Mouse (Mus musculus) left cerebral cortex, adult 18-20 months (tissue): Measurements from ENCODE around the gene Lcorl. TPM values are rescaled to one million over a fixed set of nuclear protein-coding genes. Genes with fewer than 3 reads are reported as not detected.

ENCODE experiments used
- DNase-seq, 2 experiments: peaks; one replicate each; pipeline ENCODE4 v3.0.0; 2021 to 2022; ENCODE audit warnings: low spot score in 2 of 2, mixed read lengths in 1 of 2
- long read RNA-seq, 2 experiments: library from polyadenylated mRNA; stranded (forward); transcript quantifications; one replicate each; pipeline ENCODE4 v2.0.0; 2021
- total RNA-seq, 2 experiments: library from RNA; stranded (reverse); gene quantifications; 2 replicates each; pipeline ENCODE4 v1.2.3; 2021

The Lcorl gene
- total RNA-seq: 10 to 100 TPM; 25.5 to 27.2 TPM
- long read RNA-seq, experiment 1, full-length matches to known transcripts: 8 of 12 reads
- long read RNA-seq, experiment 1, partial matches to known transcripts: 1 of 12 reads
- long read RNA-seq, experiment 1, other reads (novel, unspliced or antisense): 3 of 12 reads
- long read RNA-seq, experiment 2, full-length matches to known transcripts: 3 of 3 reads
- long read RNA-seq, experiment 2, partial matches to known transcripts: 0 of 3 reads
- long read RNA-seq, experiment 2, other reads (novel, unspliced or antisense): 0 of 3 reads

GRCm38 (mm10) chr5:45857254-45858011 lies at the start of gene Lcorl:
Lcorl (minus strand) TSS chr5:45857615.
- DNase-seq: peak; percentile 90 to 95

DNA sequence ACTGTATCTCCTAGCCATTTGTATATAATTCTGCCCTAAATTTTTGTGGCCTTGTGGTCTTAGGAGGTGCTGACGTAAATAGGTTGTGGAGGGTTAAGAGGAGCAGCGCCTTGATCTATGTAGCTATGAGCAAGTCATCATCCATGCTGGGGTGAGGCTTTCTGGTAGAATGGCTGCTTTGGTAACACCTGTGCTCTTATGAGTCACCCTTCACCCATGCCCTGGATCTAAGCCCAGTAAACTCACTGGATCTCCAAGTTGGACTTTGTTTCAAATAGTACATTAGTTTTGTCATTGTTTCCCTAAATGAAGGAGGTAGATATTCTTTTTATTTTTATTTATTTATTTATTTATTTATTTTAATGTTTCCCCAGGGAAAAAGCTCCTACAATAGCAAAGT lies 47.3 kb upstream of the Lcorl start:
- no peak for DNase-seq

DNA sequence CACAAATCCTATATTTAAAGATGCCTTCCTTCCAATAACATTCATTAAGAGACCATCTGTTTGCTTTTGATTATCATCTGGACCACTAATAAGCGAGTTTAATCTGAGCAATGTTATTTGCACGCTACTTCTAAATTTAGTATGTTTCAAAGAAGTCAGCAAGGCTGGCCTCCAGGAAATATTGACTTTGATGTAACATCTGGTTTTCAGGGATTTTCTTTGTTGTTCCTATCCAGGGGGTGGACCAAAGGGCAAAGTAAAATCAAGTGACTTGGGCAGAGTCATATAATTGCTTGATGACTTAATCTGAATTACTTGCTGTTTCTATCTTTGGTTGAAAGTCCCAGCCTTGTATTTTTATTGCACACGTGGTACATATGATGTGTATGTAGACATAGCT lies 45.8 kb upstream of the Lcorl start:
- no peak for DNase-seq

DNA sequence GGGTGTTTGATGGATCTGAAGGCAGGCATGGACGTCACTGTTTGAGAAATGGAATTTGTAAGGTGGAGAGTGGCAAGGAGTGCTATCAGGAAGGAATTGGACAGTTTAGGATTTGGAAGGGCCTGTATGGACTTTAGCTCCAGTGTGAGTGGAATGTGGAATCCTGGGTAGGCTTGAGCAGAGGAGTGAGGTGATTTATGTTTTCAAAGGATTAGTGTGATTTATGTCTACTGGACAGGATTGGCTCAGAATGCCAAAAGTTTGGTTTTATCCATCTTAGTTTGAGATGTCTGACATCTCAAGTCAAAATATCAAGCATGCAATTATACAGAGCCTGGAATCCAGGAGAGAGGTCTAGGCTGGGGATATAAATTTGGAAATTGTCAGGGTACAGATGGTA lies 37.9 kb upstream of the Lcorl start:
- DNase-seq: no peak

DNA sequence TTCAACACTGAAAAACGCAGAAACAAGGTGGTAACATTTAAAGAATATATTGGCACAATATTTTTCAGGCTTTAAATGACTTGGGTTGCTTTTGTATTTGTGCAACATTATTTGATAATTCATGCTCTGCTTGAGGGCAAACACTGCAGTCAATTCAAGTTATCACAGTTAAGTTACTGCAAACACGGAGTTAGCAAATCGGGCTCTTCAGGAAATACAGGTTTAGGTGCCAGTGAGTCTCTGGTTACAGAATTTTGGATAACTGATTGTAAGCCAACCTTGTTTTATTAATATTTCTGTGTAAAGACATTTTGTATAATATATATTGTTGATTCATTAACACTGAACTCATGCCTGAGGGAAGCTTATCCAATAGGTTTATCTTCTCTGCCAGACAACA lies 36.3 kb upstream of the Lcorl start:
- no peak for DNase-seq

DNA sequence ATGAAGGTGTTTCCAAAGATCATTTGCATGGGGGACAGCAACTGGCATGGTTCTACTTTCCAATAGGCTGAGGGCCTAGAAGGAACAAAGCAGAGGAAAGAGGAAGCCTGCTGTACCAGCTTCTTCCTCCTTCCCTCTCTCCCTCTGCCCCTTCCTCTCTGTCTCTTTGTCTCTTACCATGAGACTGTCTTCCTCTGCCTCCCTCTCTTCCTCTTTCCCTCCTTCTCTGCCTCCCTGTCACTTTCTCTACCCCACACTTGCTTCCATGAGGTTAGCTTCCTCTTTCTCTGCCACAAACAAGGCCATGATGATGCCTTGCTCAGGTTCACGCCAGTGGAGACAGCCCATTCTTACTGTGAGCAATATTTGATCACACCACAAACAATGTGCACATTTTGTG lies 18.9 kb upstream of the Lcorl start:
- DNase-seq: no peak

- DNase-seq: no peak
Measured at GRCm38 (mm10) chr5:45875472-45875871, 18.1 kb upstream of the Lcorl start.

DNA sequence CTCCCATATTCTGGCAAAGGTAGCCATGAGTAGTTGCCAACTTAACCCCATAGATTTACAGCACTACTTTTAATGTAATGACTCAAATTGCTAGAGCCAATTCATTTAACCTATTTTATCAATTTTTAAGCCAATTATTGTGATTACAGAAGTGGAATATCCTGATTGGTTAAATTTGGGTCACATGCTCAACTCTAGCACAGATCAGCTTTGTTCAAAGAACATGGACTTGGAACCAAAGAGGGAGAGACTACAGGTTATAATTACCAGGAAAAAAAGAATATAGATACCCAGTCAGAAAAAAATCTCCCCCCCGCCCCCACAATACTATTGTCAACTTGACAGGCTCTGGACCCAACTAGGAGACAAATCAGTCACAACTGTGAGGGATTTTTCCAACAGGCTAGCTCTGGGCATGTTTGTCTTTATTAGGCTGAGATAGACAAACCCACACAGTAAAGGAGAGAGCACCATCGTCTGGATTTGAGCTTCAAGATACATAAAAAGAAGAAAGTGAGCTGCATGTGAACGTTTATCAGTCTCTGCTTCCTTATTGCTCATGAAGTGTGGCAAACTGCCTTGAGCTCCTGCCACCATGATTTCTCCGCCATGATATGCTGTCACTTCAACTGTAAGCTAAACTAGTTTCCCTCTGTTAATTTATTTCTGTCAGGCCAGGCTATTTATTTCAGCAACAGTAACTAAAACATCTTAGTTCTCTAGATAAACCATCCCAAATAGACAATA lies 17.0 kb upstream of the Lcorl start:
- no peak for DNase-seq

- DNase-seq: no peak
Measured at GRCm38 (mm10) chr5:45858368-45858767, 953 bp upstream of the Lcorl start.

DNA sequence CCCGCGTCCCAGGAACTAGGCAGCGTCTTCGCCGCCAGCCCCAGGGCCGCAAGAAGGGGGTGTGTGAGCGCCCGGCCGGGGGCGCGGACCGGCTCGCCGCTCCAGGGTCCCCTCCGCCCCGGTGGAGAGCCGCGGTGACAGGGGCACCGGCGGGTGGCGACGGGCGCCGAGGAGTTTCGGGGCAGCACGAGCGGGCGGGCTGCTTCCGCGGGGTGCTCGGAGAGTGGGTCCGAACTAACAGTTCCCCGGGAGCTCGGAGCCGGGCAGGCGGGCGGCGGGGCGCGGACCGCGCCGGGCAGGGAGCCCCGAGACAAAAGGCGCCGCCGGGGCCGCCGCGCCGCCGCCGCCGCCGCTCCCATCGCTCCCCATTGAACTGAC lies 550 bp downstream of the Lcorl start:
- no peak for DNase-seq

DNA sequence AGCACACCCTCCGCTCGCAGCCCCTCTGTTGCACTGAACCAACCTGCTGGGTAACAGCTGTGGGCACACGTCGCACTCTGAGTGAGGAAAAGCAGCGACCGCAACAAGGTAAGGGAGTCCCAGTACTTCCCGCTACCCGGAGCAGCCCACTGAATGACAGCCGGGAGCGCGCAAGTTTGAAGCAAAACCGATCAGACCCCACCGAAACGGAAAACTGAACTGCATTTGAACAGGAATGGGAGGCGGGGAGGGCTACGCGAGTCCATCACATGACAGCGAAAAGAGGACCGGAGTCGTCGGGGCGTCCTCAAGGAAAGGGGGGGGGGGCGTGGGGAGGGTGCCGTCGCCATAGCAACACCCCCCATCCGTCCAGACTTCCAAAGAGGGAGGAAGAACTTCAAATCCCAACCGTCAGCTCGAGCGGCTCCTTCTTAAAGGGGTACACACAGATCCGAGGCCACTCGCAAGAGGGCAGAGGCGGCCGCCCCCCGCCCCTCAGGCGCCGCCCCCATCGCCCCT lies 1.1 kb downstream of the Lcorl start:
- DNase-seq: peak; percentile 34 to 60

DNA sequence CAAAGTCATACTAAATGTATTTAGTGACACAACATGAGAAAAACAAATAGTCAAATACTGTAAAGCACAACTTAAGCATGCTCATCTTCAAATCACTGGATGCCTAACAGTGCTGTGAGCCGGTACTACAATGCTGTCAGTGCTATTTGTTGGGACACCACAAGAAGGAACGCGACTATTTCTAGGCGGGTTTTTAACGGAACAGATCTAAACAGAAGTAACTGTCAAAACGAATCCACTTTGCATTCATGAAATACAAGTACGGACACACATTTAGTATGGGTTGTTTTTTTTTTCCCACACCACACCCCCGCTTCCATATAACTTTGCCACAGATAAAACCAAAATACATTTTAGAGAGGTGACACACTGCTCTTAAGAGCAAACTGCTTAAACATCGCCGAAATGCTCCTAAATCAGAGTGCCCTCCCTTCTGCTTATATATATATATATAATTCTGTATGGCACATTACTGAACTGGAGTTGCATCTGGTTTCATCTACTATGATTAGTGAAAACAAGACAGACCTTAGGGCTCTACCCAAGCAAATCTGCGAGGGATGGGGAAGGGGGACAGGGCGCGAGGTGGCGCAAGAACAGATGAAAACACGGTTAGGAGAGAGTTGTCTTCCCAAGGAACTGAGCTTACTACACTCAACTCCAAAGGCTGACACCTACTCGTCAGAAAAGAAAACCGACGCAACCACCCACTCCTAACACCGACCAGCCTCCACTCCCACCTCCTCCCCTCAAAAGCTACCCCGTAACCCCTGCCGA lies 1.7 kb downstream of the Lcorl start:
- DNase-seq: peak; percentile 31 to 49

DNA sequence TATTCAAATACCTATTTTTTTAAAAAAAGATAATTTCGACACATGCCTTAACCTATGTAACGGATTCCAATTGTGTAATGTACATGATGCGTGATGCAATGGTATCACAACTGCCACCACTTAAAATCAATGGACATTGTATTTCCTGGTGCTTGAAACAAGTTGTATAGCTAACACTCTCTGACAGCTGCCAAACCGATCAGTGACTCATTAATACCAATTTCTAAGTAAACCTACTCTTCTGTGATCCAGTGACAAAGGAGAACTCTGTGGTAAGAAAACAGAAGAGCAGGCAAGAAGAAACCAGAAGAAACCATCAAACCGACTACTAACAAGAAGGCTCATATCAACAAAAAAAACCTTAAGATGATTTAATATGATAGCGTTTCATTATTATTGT lies 12.7 kb downstream of the Lcorl start:
- no peak for DNase-seq

DNA sequence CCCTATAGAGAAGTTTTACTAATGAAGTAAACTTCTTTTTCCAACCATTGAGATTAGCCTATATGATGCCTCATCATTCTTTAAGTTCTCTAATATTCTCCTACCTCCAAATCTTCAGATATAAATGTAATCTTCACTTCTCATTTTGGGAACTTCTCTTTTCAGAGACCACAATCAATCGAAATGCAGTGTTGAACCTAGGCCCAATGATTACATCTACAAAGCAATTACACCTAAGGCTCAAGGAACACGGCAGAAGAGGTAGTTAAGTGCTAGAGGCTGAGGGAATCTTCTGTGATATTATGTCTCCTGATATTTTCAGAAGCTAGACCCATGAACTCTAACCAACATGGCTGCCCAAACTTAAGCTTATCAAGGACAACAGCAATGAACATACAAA lies 22.3 kb downstream of the Lcorl start:
- no peak for DNase-seq

DNA sequence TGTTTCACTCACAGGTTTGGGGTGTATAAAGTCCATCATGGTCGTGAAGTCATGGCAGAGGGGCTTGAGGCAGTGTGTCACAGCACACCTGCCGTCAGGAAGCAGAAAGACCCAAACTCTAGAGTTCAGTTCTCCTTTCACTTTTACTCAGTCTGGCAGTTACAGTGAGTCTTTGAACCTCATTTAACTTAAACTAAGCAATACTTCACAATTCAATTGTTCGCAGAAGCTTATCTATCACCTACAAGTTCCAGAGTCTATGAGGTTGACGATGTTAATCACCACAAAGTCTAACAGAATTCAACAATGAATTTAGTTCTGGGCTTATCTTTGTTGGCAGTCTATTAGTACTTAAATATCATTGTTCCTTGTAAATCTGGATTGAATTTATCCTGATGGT lies 45.9 kb downstream of the Lcorl start:
- no peak for DNase-seq

GRCm38 (mm10) chr5:45791864-45792263 lies 65.6 kb downstream of the Lcorl start:
- no peak for DNase-seq

- no peak for DNase-seq
Measured at GRCm38 (mm10) chr5:45790221-45790620, 67.2 kb downstream of the Lcorl start.

DNA sequence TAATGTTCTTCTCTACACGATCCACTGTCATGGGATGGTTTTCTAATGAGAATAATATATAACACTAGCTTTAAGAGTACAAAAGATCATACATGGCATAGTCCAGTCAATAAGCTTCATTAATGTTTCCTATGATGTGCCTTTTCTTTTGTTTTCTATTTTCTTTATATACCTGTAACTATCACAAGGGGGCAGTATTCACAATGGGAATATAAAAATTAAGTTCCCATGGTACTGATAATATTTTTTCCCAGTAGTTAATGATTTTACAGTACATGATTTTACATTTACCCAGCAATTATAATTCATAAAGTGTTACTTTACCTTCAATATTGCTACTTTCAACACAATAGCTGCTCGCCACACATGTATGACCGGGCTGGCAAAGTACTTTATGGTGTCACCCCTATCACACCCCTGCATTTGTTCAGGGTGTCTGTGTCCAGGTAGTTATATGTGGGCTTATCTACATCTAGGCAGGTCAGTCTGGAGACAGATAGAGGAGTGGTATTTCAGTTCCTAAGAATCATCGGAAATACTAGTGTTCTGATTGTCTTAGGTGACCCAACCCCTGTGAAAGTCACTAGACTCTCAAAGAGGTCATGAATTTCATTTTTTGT lies 99.8 kb downstream of the Lcorl start:
- no peak for DNase-seq

- DNase-seq: no peak
Measured at GRCm38 (mm10) chr5:45737911-45738310, 119.5 kb downstream of the Lcorl start.

DNA sequence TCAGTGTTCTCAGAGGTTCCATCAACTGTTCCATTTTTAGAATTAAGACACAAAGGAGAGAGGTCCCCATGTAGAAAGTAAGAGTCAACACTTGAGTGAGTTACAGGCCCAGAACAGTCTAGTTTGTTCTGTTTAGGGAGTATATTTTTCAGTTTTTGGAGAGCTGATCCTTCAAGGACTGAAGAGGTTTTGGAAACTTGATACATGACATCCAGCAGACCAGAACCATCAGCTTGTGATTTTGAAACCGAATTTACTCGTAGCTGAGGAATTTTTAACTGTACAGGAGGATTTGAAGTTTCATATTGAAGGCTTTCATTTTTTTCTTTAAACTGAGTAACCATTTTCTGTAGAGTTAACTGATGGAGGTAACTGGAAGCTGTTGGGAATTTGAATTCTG lies 123.7 kb downstream of the Lcorl start:
- DNase-seq: no peak
